Mouse (Mus musculus) neutrophil, adult 5-6 weeks (primary cell): Measurements from ENCODE around the gene Cnnm4. TPM values are rescaled to one million over a fixed set of nuclear protein-coding genes. Genes with fewer than 3 reads are reported as not detected.

ENCODE experiments used
- ATAC-seq: fragments of 151-379, 151-347 bp; 2 replicates; pipeline ENCODE4 v1.8.0; 2017; ENCODE audit warnings: mild to moderate bottlenecking, moderate TSS enrichment; ENCODE audit not compliant: insufficient number of reproducible peaks, poor library complexity, low FRiP score, severe bottlenecking; ENCODE audit errors: extremely low read depth
- total RNA-seq: library from RNA; stranded (forward); fragments of 200-1000 nt; gene quantifications from 2 replicates; pipeline ENCODE4 v1.2.3, GENCODE M21; 2017

The Cnnm4 gene
- total RNA-seq, 1 experiment from 2014 or later, result 15.8 TPM

DNA sequence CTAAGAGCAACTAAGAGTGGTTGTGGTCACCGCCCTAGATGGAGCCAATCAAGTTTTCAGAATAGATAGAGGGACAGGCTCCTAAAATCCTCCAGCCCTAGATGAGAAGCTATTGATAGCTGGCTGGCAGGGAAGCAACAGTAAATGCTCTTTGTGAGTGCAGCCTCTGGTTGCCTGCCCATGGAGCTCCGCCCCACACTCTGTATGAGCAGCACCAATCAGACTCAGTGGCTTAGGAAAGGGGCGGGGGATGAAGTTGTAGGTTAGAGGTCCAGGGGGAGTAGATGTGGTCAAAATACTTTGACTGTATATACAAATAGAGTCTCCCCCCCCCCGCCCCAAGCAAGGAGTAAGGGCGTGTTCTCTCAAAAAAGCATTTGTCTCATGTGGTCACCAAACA lies 4.0 kb upstream of the Cnnm4 start:
- no peak for ATAC-seq

- no peak for ATAC-seq
Observed at GRCm38 (mm10) chr1:36469811-36470444, 1.5 kb upstream of the Cnnm4 start.

DNA sequence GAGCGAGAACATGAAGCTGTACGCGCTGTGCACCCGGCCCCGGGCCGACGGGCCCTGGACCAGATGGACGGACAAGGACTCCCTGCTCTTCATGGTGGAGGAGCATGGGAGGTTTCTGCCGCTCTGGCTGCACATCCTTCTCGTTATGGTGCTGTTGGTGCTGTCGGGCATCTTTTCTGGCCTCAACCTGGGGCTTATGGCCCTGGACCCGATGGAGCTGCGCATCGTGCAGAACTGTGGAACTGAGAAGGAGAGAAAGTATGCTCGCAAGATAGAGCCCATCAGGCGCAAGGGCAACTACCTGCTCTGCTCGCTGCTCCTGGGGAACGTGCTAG lies 653 bp downstream of the Cnnm4 start:
- no peak for ATAC-seq

GRCm38 (mm10) chr1:36473211-36473780 lies 1.9 kb downstream of the Cnnm4 start:
- no peak for ATAC-seq

GRCm38 (mm10) chr1:36474646-36475045 lies 3.2 kb downstream of the Cnnm4 start:
- no peak for ATAC-seq

DNA sequence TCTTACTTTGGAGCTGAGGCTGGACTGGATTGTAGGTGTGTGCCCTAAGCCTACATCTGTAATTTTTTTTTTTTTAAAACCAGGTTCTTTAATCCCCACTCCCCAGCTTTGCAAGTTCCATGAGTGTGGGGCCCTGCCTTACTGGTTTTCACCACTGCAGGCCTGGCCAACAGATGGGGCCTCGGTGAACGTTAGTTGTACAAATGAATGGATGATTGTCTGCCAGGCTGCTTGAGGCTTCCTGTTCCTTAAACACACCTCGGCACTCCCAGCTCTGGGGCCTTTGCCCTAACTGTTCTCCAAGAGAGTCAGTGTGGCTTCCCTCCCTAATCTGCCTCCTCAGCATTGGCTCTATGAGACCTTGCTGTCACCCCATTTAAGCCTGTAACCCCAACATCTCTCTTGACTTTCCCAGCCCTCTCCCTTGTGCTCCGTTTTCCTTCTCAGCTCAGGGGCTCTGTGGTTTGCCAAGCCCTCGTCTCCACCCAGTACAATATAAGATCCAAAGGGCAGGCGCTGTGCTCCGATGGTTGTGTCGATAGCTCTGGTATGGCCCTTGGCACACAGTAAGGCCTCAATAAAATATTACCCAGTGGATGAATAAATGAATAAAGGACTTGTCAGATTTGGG lies 4.2 kb downstream of the Cnnm4 start:
- no peak for ATAC-seq

DNA sequence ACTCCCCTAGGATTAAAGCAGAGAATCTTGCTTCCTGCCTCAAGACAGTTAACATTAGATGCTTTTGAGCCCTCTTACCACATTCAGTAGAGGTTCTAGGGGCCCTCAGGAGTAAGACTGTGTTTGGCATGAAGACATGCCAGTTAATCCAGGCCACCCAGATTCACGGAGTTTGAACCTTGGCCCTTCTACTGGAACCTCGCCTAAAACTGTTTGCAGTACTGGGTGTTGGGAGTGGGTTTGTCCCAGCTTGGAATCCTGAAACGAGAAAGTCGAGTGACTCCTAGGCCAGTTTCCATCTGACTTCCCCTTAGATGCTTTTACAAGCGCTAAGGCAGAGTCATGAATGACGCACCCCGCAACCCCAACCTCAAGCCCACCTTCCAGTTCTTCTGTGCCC lies 5.0 kb downstream of the Cnnm4 start:
- ATAC-seq, result no peak

DNA sequence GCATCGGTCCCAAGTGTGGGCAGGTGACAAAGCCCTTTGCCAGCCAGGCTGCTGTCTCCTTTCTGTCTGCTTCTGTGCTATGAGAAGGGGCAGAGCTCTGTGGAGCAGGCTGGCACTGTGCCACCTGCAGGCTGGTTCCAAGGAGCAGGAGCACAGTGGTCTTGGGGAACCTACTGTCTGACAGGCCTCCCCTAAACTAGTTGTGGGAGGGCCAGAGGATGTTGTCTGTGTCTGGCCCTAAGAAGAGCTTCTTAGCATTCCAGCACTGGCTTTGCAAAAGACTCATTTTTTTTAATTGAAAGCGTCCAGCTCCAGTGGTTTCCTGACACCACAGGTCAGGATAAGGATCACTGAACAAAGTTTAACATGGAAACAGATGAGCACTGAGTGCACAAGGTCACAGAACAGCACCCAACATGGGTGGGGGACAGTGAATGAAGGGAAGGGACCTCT lies 6.9 kb downstream of the Cnnm4 start:
- ATAC-seq, result no peak

DNA sequence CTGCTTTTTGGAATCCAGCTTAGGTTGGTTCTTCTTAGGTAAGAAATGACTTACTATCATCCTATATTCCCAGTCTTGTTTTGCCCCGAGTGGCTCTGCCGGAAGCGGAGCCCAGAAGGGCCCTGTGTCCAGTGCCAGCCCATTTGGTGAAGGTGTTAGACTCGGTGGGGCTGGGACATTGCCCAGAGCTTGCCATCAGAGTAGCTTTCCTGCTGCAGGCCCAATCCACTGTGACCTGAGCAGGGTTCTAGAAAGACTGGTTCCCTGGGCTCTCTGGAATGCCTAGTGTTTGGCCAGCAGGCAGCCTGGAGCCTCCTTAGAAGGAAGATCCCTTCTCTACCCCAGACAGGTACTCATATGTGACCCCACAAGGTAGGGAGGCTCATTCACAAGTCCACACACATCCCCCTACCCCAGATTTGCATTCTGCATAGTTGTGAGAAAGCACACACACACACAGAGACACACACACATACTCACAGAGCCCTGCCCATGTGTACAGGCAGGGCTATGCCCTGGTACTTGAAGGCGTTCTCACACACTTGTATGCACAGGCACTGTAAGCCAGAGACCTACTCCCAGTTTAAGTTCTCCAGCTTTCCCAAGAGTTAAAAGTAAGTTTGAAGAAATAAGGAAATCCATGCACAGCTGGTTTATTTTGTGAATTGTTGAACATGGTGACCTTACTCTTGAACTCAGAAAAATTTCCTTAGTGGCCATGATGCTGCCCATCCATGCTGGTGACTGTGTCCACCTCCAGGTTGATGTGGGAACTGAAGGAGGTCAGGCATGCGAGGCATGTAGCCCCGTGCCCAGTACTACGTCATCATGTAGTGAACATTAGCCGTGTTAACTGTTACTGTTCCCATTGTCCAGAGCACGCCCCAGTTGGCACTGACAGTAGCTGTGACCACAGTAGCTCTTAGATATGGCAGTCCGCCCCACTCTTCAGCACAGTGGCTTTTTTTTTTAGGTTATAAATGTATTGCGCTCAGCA lies 8.8 kb downstream of the Cnnm4 start:
- no peak for ATAC-seq

GRCm38 (mm10) chr1:36483825-36484224 lies 12.4 kb downstream of the Cnnm4 start:
- ATAC-seq, result no peak

- ATAC-seq, result no peak
Observed at GRCm38 (mm10) chr1:36485080-36485479, 13.7 kb downstream of the Cnnm4 start.

DNA sequence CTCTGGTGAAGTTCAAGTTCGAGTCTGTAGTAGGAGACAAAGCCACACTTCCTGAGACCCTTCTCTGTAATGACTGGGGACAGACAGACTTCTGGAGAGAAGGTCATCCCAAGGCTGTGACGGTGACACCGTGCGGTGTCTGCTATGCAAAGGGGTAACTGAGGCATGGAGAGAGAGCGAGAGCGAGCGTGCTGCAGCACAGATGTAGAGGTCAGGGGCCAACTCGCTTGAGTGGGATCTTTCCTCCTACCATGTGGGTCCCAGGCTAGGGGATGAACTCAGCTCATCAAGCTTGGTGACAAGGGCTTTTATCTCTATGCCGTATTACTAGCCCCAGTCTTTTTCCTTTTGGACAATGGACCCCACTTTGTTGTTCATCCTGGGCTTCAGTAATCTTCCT lies 15.7 kb downstream of the Cnnm4 start:
- ATAC-seq, result no peak

DNA sequence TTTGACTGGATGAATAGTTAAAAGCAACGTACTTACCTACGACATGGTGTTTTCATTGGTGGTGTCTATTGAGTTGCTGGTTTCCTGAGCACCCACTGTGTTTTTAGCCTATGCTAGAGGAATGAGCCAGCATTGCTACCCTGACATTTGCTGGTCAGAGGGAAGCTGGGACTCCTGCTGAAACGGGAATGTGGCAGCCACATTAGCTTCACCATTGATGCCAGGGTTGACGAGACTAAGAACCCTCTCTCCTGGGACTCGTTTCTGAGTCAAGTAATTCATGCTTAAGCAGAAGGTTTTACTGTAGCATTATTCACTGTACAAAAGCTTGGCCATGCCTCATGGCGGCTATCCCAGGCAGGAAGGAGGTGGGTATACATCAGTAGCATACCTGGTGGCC lies 18.2 kb downstream of the Cnnm4 start:
- no peak for ATAC-seq

DNA sequence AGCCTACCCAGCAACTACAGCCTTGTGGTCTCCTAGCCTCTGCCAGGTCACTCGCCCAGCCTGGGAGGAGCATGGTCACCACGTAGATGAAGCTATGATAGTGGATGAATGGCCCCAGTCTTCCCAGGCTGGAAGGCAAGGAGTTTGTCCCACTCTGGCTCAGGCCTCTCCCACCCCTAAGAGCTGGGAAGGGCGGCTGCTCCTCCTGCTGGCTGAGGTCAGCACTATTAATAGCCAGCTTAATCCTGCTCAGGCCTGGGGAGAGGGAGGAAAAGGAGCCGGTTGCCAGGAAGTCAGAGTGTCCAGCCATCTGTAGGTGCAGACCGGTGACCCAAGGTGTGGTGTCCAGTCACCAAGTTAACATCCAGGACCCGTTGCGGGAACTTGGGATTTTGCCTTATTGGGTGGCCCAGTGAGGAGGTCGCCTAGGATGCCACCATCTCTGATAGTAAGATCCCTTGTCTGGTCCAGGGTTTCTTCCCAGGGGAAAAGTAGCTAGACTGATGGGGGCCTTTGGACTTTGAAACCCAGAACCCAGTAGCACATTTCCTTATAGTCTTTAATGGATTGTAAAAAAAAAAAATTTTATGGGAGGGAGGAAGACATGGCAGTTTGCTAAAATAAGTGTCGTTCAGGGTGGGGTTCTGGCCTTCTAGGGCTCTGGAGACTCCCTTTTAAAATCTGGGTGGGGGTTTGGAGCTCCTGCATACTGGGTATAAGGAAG lies 21.2 kb downstream of the Cnnm4 start:
- no peak for ATAC-seq

DNA sequence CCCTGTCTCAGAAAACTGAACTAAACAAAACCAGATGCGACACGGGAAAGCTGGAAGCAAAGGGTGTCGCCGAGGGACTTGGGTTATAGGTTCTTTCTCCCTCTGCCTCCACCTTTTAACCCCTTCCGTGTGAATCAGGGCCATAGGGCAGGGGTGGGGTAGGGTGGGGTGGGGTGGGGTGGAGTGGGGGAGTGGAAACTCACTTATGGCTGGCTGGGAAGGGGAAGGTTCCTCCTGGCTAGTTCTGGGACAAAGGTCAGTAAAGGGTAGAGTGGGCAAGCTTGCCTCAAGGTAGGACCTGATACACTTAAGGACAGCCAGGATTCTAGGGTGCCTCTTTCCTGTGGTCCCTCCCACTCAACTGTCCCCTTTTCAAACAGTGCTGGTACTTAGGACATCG lies 21.9 kb downstream of the Cnnm4 start:
- ATAC-seq, result no peak

DNA sequence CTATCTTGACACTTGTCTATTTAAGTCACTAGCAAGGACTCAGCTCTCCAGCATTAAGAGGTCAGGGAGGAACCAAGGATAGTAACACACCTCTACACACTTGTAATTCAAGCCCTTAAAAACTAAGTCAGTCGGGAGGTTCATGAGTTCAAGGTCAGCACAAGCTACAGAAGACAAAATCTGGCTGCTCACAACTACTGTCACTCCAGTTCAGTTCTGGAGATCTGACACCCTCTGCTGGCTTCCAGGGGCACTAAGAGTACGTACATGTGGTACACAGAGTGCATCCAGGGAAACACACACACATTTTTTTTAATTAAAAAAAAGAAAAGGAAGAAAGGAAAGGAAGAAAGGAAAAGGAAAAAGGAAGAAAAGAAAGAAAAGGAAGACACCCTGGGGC lies 25.3 kb downstream of the Cnnm4 start:
- no peak for ATAC-seq

DNA sequence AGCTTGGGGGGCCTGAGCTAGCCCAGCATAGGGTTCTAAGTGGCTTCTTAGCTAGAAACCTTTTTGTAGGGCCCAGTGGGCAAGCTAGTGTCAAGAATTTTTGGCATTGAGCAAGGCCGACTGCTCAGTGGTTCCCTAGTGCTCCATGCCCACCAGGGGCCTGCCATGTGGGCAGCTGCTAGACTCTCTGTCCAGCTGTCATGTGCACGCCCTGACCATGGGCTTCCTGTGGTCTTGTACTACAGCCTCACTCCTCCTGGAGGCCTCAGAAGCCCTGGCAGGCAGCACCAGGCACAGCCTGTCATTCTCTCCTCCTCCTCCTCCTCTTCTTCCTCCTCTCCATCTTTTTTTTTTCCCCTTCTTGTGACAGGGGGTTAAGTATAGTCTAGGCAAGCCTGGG lies 25.9 kb downstream of the Cnnm4 start:
- no peak for ATAC-seq

GRCm38 (mm10) chr1:36501261-36501660 lies 29.8 kb downstream of the Cnnm4 start:
- ATAC-seq, result peak; percentile 76

GRCm38 (mm10) chr1:36508238-36508637 lies 36.8 kb downstream of the Cnnm4 start:
- peak; percentile 31; the same call in 1 of the 2 replicates for ATAC-seq
